ENCODE assay signal across 1 mouse cellular context in genomic region chr10:21831002-21831696, GRCm38 (mm10).
TF ChIP-seq lines count a peak whose summit lies in the region.

No protein-coding gene starts in this region.

TF ChIP-seq in MEL, 35 proteins besides CTCF, POLR2A, EP300 and RAD21 (continued from another document):
- TF ChIP-seq NRF1 (IDR thresholded peaks at IDR 0.05; ENCODE audit: insufficient read depth, low read depth, low read length, poor library complexity, severe bottlenecking) (no peak), MYC (IDR thresholded peaks at IDR 0.05; ENCODE audit: low read depth, low read length) (no peak), CHD2 (IDR thresholded peaks at IDR 0.05; ENCODE audit: low read length) (no peak), HCFC1 (IDR thresholded peaks at IDR 0.05; ENCODE audit: low read depth, low read length) (no peak), CHD1 (IDR thresholded peaks at IDR 0.05; ENCODE audit: low read depth, low read length) (no peak), TCF12 (IDR thresholded peaks at IDR 0.05; ENCODE audit: low read depth, low read length) (peak; percentile 67), MAZ (IDR thresholded peaks at IDR 0.05; ENCODE audit: low read depth, low read length) (no peak), GATA1 (IDR thresholded peaks at IDR 0.05; ENCODE audit: low read depth, low read length) (peak; percentile 78), POLR2AphosphoS5 (IDR thresholded peaks at IDR 0.05; ENCODE audit: borderline replicate concordance, low read depth, low read length) (no peak), MYB (IDR thresholded peaks at IDR 0.05; ENCODE audit: low read depth, low read length) (peak; percentile 21; the same call in 1 of the 2 replicates), ZC3H11A (IDR thresholded peaks at IDR 0.05; ENCODE audit: low read depth, low read length) (no peak), ETS1 (IDR thresholded peaks at IDR 0.05; ENCODE audit: low read depth, low read length) (peak; percentile 48; the same call in 1 of the 2 replicates), SIN3A (IDR thresholded peaks at IDR 0.05; ENCODE audit: low read length) (0 out of 2 replicates have a peak, but pooled peaks have one; percentile 32), MXI1 (IDR thresholded peaks at IDR 0.05; ENCODE audit: low read depth, low read length) (no peak), USF2 (IDR thresholded peaks at IDR 0.05; ENCODE audit: borderline replicate concordance in 1 of 2, insufficient read depth in 1 of 2, low read depth in 1 of 2, low read length in 2 of 2) (no peak), SMC3 (IDR thresholded peaks at IDR 0.05; ENCODE audit: low read depth, low read length) (no peak), E2F4 (IDR thresholded peaks at IDR 0.05; ENCODE audit: borderline replicate concordance, low read depth, low read length) (no peak), MAFK (IDR thresholded peaks at IDR 0.05; ENCODE audit: borderline replicate concordance, low read depth, low read length) (no peak), JUND (IDR thresholded peaks at IDR 0.05; ENCODE audit: low read depth, low read length) (no peak), ZKSCAN1 (IDR thresholded peaks at IDR 0.05; ENCODE audit: low read depth, low read length) (no peak)
